Mouse (Mus musculus) cerebellum, postnatal 36 days (tissue): Measurements from ENCODE around the gene Ccdc91.

Experiments used
- DNase-seq, 2 experiments: peaks; one replicate each; pipeline ENCODE4 v3.0.0; 2021 to 2022; ENCODE audit warnings: mixed read lengths in 2 of 2

Ccdc91 gene

DNA sequence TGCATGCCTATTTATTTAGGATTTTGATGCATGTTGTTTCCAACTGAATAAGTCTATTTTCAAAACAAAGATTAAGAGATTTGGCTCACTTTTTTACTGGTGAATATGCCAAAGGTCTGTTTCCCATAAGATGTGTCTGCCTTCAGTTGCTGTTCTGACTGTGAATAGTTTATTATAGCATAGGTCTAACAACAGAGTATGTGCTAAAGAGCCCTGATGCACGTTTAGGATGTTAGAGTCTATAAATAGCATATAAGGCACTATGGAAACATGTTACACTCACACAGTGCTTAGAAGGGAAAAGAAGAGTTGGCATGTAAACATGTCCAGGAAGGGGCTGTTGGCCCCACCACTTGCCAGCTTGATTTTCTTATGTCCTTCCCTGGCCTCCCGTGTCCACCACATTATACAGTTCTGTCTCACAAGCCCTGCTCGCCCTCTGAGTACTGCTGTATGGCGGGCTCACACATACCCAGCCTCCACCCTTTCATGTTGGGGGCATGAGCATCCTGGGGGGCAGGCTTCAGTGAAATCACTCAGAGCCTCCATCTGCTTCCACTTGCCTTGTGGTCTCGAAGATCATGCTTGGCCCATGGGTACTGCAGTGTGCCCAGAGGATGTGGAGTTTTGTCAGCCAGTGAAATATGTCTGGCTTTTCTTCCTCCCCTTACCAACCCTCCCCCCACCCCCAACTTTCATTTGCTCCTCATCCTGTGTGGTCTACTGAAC, 99.0 kb downstream of the Ccdc91 start:
- peak in 1 of 2 experiments; percentile 7 for DNase-seq

- no peak for DNase-seq
These were observed 99.7 kb downstream of the Ccdc91 start for GRCm38 (mm10) chr6:147575183-147575784.

DNA sequence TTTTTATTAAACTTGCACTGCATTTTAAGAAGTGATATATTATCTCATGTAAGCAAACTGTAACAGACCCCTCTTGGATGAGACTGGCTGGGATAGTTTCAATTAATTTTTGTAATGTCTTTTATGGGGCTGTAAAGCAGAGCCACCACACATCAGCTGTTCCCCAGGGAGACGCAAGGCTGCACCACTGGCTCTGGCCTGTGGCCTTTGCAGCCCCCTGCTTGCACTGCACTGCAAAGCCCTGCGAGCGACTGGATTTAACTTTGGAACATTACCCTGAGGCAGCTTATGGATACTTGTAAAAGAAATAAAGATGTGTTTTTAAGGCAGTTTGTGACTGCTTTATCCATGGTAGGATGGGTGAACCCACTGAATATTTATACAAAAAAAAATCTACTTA, 112.0 kb downstream of the Ccdc91 start:
- no peak for DNase-seq

GRCm38 (mm10) chr6:147606666-147607065, 131.0 kb downstream of the Ccdc91 start:
- DNase-seq, result no peak

- no peak for DNase-seq
These were observed 132.0 kb downstream of the Ccdc91 start for GRCm38 (mm10) chr6:147607613-147608012.

DNA sequence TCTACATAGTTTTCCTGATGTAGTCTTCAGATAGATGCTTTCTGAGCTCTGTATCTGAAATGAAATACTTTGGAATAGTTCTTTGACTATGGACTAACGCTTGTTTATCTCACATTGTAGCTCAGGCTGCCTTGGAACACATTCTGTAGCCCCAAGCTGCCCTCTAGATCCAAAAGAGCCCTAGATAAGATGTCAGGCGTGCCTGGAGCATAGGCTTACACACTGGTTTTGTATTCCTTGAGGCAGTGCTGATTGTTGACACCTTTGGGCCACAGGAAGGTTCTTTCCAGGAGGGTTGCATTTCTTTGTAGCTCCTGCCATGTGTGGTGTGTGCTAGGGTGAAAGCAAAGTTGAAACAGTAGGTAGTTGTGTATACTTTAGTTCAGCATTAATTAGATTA, 139.7 kb downstream of the Ccdc91 start:
- no peak for DNase-seq

GRCm38 (mm10) chr6:147623142-147623541, 147.5 kb downstream of the Ccdc91 start:
- DNase-seq, result no peak

GRCm38 (mm10) chr6:147636464-147636863, 160.8 kb downstream of the Ccdc91 start:
- no peak for DNase-seq

DNA sequence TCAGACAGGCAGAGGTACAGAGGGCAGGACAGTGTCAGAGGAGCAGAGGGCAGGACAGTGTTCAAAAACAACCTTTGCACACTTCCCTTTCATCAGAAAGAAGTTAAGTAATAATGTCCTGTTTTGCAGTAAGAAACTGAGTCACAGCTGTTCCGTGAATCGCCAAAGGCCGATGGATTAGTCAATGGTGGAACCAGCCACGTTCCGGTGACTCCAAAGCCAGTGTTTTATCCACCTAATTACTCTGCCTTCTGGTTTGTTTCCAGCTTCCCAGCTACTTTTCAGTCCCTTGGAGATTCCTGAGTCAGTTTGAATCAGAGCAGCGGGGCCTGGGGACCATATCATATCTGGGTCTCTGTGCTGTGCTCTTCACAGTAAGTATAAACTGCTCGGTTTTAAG, 168.2 kb downstream of the Ccdc91 start:
- no peak for DNase-seq

- DNase-seq, result no peak
These were observed 168.8 kb downstream of the Ccdc91 start for GRCm38 (mm10) chr6:147644391-147644790.

- no peak for DNase-seq
These were observed 170.9 kb downstream of the Ccdc91 start for GRCm38 (mm10) chr6:147646401-147646968.

DNA sequence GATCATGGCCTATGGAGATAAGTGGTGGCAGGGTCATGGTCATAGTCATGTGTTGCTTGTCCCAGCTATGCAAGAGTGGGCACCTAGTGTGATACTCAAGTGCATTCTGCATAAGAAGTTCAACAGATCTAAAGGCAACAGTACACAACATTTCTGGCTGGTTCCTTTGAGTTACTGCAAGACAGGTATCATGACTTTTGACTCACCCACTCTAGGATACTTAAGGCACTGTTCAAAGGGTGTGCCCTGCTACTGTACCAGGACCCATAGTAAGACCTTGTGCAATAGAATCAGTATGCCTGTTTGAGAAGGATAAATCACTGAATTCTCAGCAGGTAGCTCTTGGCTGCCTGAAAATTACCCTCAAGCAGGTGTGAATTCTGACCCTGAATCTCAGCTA, 182.4 kb downstream of the Ccdc91 start:
- no peak for DNase-seq

- no peak for DNase-seq
These were observed 185.1 kb downstream of the Ccdc91 start for GRCm38 (mm10) chr6:147660718-147661117.

DNA sequence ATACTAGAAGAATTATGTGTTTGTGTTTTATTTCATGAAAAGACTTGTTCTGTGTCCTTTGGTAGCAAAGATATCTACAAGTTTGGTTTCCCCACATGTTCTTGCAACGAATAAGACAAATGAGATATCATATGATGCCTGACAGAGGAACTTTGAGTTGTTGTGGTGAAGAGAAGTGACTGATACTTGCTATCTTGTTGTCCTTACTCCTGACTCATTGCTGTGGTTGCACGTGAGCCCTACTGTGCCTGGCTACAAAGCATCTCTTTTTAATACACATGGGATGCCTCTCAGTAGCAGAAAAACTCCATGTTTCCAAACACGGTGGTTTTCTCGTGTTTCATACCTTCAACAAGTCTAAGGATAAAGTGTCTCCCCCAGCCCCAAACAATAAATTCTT, 186.2 kb downstream of the Ccdc91 start:
- DNase-seq, result no peak

GRCm38 (mm10) chr6:147662610-147663009, 187.0 kb downstream of the Ccdc91 start:
- DNase-seq, result no peak

GRCm38 (mm10) chr6:147664339-147664738, 188.7 kb downstream of the Ccdc91 start:
- peak; percentile 33 to 38 for DNase-seq

- DNase-seq, result no peak
These were observed 195.7 kb downstream of the Ccdc91 start for GRCm38 (mm10) chr6:147671366-147671765.

DNA sequence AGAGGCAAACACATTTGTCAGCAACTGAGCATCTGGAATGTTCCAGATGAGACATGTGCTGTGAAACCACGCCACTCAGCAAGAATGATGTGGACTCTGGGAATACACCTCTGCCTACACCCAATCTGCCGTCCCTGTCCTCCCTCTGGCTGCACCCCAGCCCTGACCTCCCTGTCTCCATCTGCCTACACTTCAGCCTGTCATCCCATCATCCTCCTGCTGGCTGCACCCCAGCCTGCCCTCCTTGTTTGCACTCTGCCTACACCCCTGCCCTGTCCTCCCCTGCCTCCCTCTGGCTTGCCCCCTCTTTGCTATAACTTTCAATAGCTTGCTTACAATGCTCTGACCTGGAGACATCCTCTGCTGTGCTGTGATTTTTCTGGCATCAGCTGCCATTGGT, 196.9 kb downstream of the Ccdc91 start:
- DNase-seq, result no peak

- no peak for DNase-seq
These were observed 199.6 kb downstream of the Ccdc91 start for GRCm38 (mm10) chr6:147675022-147675733.

DNA sequence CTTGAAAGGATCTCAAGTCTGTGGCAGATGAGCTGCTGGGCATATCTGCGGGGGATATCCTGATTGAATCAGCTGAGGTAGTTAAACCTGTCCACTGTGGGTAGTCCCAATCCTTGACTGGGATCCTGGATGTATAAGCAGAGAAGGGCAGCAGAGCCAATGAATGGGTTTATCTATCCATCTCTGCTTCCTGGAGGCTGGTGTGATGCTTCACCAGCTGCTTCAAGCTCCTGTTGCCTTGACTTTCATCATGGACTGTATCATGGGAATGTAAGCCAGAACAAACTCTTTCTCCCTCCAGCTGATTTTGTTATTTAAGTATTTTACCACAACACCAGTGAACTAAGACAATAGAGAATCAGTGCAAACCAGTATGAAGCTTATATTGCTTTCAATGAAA, 200.6 kb downstream of the Ccdc91 start:
- DNase-seq, result no peak
